ENCODE assay signal across 21 mouse cellular contexts in genomic region chr6:67112311-67112710, GRCm38 (mm10).
DNase-seq lines count a peak whose midpoint lies in the region; ATAC-seq and TF ChIP-seq lines count a peak whose summit lies in the region.
"Had no signal": no experiment of that assay in that cellular context is flagged by ENCODE, and none has a peak within 500 bp of the region (broad histone marks: within the 10 kb centered on the region; RNA-seq: fewer than 3 reads in every experiment).

No protein-coding gene starts in this region.

- H3K36me3 ChIP-seq in forebrain, embryonic 11.5 days (ENCODE audit: control insufficient read depth, insufficient read depth, low read length) = no peaks in the 10 kb centered on the region
- H3K36me3 ChIP-seq in forebrain, embryonic 12.5 days (replicated peaks) = no peaks in the 10 kb centered on the region
- no peaks in the 10 kb centered on the region for H3K36me3 ChIP-seq in kidney, adult 2 months (ENCODE audit: control insufficient read depth, insufficient read depth, low read length)
- H3K36me3 ChIP-seq in ES-E14 (ENCODE audit: control insufficient read depth, insufficient read depth, low read length, poor library complexity, severe bottlenecking) = no peaks in the 10 kb centered on the region
- H3K36me3 ChIP-seq: hindbrain, embryonic 12.5 days; hindbrain, embryonic 15.5 days had no signal

- H3K27ac ChIP-seq in forebrain, embryonic 11.5 days (ENCODE audit: low read depth, low read length) = no peak overlapping the region
- no peak overlapping the region for H3K27ac ChIP-seq in forebrain, embryonic 12.5 days
- peak overlapping the region; percentile 0; the same call in 1 of the 2 replicates for H3K27ac ChIP-seq in kidney, adult 2 months (ENCODE audit: insufficient read depth, low read depth, low read length)
- peak overlapping the region; percentile 100 for H3K27ac ChIP-seq in ES-E14 (ENCODE audit: insufficient read depth, low read depth, low read length, poor library complexity, severe bottlenecking)
- H3K27ac ChIP-seq: forebrain, embryonic 13.5 days; hindbrain, embryonic 12.5 days; hindbrain, embryonic 15.5 days had no signal

- no peak for TF ChIP-seq CTCF in kidney, adult 2 months (conservative IDR thresholded peaks at IDR 0.05; ENCODE audit: insufficient read depth, insufficient read length, low read depth, low read length)
- TF ChIP-seq CTCF in brain, embryonic 14.5 days (IDR thresholded peaks at IDR 0.05; ENCODE audit: borderline replicate concordance, extremely low read depth, insufficient read depth, insufficient read length) = no peak

- WGBS in forebrain, embryonic 11.5 days = 38% methylated on average over 6 of the region's 6 CpGs
- 24% methylated on average over 6 of the region's 6 CpGs for WGBS in forebrain, embryonic 12.5 days
- 43% methylated on average over 6 of the region's 6 CpGs for WGBS in kidney, adult 2 months

- in situ Hi-C loops in ES-E14 (cut with MboI; ENCODE audit: low sequenced_read_pairs in 2 of 2, unreplicated experiment in 2 of 2) = no loop called here

- ATAC-seq in forebrain, embryonic 11.5 days (replicated peaks; ENCODE audit: low FRiP score) = 0 out of 2 replicates have a peak, but pooled peaks have one; percentile 4
- ATAC-seq in forebrain, embryonic 12.5 days (ENCODE audit: low FRiP score) = no peak
- ATAC-seq: forebrain, embryonic 13.5 days; forebrain, embryonic 16.5 days; intestine, postnatal 0 days; Patski had no signal

- no peaks in the 10 kb centered on the region for H3K9me3 ChIP-seq in forebrain, embryonic 11.5 days (ENCODE audit: control insufficient read depth, low read length)
- H3K9me3 ChIP-seq in forebrain, embryonic 12.5 days = no peaks in the 10 kb centered on the region
- H3K9me3 ChIP-seq in ES-E14 (ENCODE audit: control insufficient read depth, insufficient read depth, low read depth, low read length) = no peaks in the 10 kb centered on the region
- H3K9me3 ChIP-seq: forebrain, embryonic 13.5 days; hindbrain, embryonic 12.5 days; hindbrain, embryonic 15.5 days had no signal

- no peak overlapping the region for H3K4me2 ChIP-seq in forebrain, embryonic 11.5 days (ENCODE audit: low read depth, low read length, severe bottlenecking)
- H3K4me2 ChIP-seq in forebrain, embryonic 12.5 days = no peak overlapping the region
- H3K4me2 ChIP-seq: forebrain, embryonic 13.5 days; heart, embryonic 11.5 days; hindbrain, embryonic 12.5 days; hindbrain, embryonic 15.5 days had no signal

- no peak for DNase-seq in forebrain, embryonic 11.5 days (ENCODE audit: low spot score)
- peak; percentile 71 for DNase-seq in kidney, adult 2 months
- DNase-seq in kidney, postnatal 14 days = no peak
- no peak for DNase-seq in ES-E14 (ENCODE audit: low read depth, low spot score)
- peak; percentile 56 for DNase-seq in brain, embryonic 14.5 days (ENCODE audit: low read depth)
- DNase-seq in thymus, postnatal 25 days = no peak
- DNase-seq in layer of hippocampus, postnatal 25 days (ENCODE audit: extremely low spot score in 1 of 2, low spot score in 1 of 2) = no peak
- DNase-seq: adrenal gland, postnatal 10 days; adrenal gland, postnatal 36 days; cerebellum, adult 11-12 months; cerebellum, adult 9-10 months; cerebellum, postnatal 14 days; gastrocnemius, postnatal 14 days had no signal

- H3K4me3 ChIP-seq in forebrain, embryonic 11.5 days (ENCODE audit: low read depth, low read length) = no peak overlapping the region
- H3K4me3 ChIP-seq in forebrain, embryonic 12.5 days (replicated peaks) = no peak overlapping the region
- no peak overlapping the region for H3K4me3 ChIP-seq in kidney, adult 2 months (ENCODE audit: insufficient read depth, low read depth, low read length)
- H3K4me3 ChIP-seq in ES-E14 (ENCODE audit: insufficient read depth in 1 of 2, low read depth in 1 of 2, low read length in 2 of 2, poor library complexity in 1 of 2, severe bottlenecking in 1 of 2) = no peak overlapping the region
- H3K4me3 ChIP-seq: forebrain, embryonic 13.5 days; hindbrain, embryonic 12.5 days; hindbrain, embryonic 15.5 days had no signal

- no peak overlapping the region for H3K9ac ChIP-seq in forebrain, embryonic 11.5 days (ENCODE audit: low read length)
- no peak overlapping the region for H3K9ac ChIP-seq in forebrain, embryonic 12.5 days
- peak overlapping the region; percentile 61; the same call in 1 of the 2 replicates for H3K9ac ChIP-seq in ES-E14 (ENCODE audit: insufficient read depth, low read depth, low read length, poor library complexity, severe bottlenecking)
- H3K9ac ChIP-seq: forebrain, embryonic 13.5 days; hindbrain, embryonic 12.5 days; hindbrain, embryonic 15.5 days had no signal

- TF ChIP-seq POLR2A in kidney, adult 2 months (IDR thresholded peaks at IDR 0.05; ENCODE audit: low read depth, low read length) = no peak
- no peak for TF ChIP-seq POLR2A in brain, embryonic 14.5 days (IDR thresholded peaks at IDR 0.05; ENCODE audit: borderline replicate concordance, extremely low read depth, insufficient read depth, insufficient read length, poor library complexity, severe bottlenecking)

- no peaks in the 10 kb centered on the region; the same call in 1 of the 2 replicates for H3K27me3 ChIP-seq in forebrain, embryonic 11.5 days (ENCODE audit: control insufficient read depth, insufficient read depth, low read length)
- peaks cover 16% of the 10 kb centered on the region for H3K27me3 ChIP-seq in forebrain, embryonic 12.5 days
- H3K27me3 ChIP-seq in kidney, adult 2 months (replicated peaks; ENCODE audit: control insufficient read depth, insufficient read depth, low read length) = no peaks in the 10 kb centered on the region
- H3K27me3 ChIP-seq: forebrain, embryonic 13.5 days; Patski had no signal

- H3K4me1 ChIP-seq in forebrain, embryonic 11.5 days (replicated peaks; ENCODE audit: control insufficient read depth, insufficient read depth, low read length) = no peaks in the 10 kb centered on the region; the same call in 1 of the 2 replicates
- peaks cover 15% of the 10 kb centered on the region for H3K4me1 ChIP-seq in forebrain, embryonic 12.5 days
- H3K4me1 ChIP-seq in kidney, adult 2 months (ENCODE audit: control insufficient read depth, insufficient read depth, low read length) = peaks cover 20% of the 10 kb centered on the region; the same call in 1 of the 2 replicates
- peaks cover 7 to 26% of the 10 kb centered on the region in 2 experiments for H3K4me1 ChIP-seq in ES-E14 (ENCODE audit: control insufficient read depth in 2 of 2, insufficient read depth in 2 of 2, low read length in 2 of 2, poor library complexity in 1 of 2)
- H3K4me1 ChIP-seq: forebrain, embryonic 13.5 days had no signal

TF ChIP-seq in ES-E14, 5 proteins besides CTCF, POLR2A, EP300 and RAD21:
- TF ChIP-seq CHD2 (IDR thresholded peaks at IDR 0.05; ENCODE audit: low read depth, low read length) (no peak), ZNF384 (IDR thresholded peaks at IDR 0.05; ENCODE audit: low read depth, low read length) (no peak), ZC3H11A (IDR thresholded peaks at IDR 0.05; ENCODE audit: borderline replicate concordance, low read depth, low read length) (no peak), HCFC1 (IDR thresholded peaks at IDR 0.05; ENCODE audit: borderline replicate concordance, insufficient read depth, low read length) (no peak), MAFK (IDR thresholded peaks at IDR 0.05; ENCODE audit: insufficient read depth, low read depth, low read length) (no peak)

Comparison
In these comparisons a context has a peak if more than half of its experiments do, and no peak if none do; other contexts are left out.
1. DNase-seq: peak in kidney, adult 2 months (single experiment) and brain, embryonic 14.5 days (single experiment); none in forebrain, embryonic 11.5 days (single experiment), kidney, postnatal 14 days (single experiment), ES-E14 (single experiment), thymus, postnatal 25 days (single experiment) and layer of hippocampus, postnatal 25 days (0 of 2).
2. H3K27ac ChIP-seq: peak in kidney, adult 2 months (single experiment) and ES-E14 (single experiment); none in forebrain, embryonic 11.5 days (single experiment) and forebrain, embryonic 12.5 days (single experiment).